Mouse (Mus musculus) lung, adult 2 months (tissue): Measurements from ENCODE around the gene Cecr2.

ENCODE experiments used
- CTCF ChIP-seq: fragments of 200-500 bp; IDR thresholded peaks from 2 replicates; pipeline ENCODE4 v1.5.1; 2011; ENCODE audit warnings: mild to moderate bottlenecking, low read length, control low read depth; ENCODE audit not compliant: insufficient read depth
- POLR2A ChIP-seq: fragments of 200-500 bp; IDR thresholded peaks from 2 replicates; pipeline ENCODE4 v1.6.1; 2011; ENCODE audit warnings: low read depth, mild to moderate bottlenecking, control low read depth, low read length, borderline replicate concordance; ENCODE audit errors: extremely low read depth

- no peak for TF ChIP-seq CTCF
- no peak for TF ChIP-seq POLR2A
These were observed 9.8 kb downstream of the Cecr2 start for GRCm38 (mm10) chr6:120675979-120676378.
